Mouse (Mus musculus) adrenal gland, adult 8-10 months (tissue): ENCODE measurements around the gene Ppil1. TPM values are rescaled to one million over a fixed set of nuclear protein-coding genes. Genes with fewer than 3 reads are reported as not detected.
"Not testable (repeated sequence)": the region's sequence is repeated elsewhere in the genome, so short reads cannot be mapped to it uniquely, and the experiment has no call there.

ENCODE experiments used
- DNase-seq: peaks from one replicate; pipeline ENCODE4 v3.0.0; 2022
- total RNA-seq, 4 experiments: library from RNA; stranded (reverse); gene quantifications; 2 replicates each; pipeline ENCODE4 v1.2.4; 2022

The Ppil1 gene
- total RNA-seq, 4 experiments from 2014 or later: 24.3 to 27.2 (median 25.8) TPM

DNA sequence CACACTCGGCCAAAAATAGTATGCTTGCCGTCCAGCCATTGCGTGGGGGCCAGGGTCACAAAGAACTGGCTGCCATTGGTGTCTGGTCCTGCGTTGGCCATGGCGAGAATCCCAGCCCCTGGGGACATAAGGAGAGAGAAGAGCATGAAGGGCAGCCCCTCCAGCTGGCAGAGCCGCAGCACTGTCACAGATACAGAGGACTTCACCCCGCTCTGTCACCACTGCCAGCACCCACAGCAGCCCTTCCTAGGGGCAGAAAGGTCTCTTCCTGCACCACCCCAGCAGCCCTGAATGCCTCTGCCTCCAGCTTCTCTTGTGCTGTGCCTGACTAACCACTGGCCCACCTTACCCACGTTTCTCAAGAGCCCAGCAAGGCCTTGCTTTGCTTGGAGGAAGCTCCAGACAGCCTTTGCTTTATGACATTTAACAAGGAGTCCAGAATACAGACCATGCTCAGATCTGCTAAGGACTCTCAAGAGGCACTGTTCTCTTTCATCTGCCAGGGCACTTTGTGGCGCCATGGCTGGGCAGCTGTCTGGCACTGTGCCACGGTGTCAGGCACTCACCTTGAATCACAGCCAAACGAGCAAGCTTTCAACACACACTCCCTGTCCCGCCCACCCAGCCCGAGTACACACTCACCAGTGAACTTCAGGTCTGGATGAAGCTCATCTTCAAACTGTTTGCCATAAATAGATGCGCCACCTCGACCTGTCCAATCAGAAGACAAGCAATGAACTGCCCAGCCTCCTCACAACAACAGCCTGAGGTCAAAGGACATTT, 12.2 kb downstream of the Ppil1 start:
- DNase-seq: peak; percentile 88

DNA sequence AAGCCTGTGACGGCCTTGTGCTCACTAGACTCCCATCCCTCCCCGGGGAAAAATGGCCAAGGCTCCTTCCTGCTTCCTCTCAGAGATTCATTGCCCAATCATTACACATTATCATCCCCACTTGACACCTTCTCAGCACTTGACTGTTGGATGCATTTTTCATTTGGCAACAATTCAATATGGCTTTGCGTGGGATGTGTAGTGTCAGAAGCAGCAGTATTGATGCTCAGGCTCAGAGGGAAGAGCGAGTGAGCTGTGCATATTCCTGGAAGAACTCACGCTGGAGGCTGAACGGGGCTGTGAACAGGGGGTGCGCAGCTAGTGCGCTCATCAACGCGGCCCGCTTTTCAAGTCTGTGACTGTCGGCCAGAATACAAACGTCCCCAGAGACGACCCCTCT, 13.0 kb downstream of the Ppil1 start:
- DNase-seq: not testable (repeated sequence)

DNA sequence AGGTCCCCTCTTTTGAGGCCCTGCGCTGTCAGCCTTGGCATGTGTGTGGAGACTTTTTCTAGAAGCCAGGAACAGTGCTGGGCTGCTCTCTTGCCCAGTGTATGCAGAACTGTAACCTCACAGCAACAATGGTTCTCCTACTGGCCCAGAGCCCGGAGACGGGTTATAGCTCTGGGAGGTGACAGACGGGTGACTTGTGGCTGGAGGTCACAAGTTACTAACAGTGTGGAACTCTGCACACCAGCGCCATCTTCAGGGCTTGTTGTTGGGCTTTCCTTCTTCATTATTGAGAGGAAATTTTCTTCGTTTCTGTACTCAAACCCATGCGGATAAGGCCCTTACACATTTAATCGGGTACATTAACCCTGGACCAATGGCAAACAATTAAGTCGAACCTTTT, 14.5 kb downstream of the Ppil1 start:
- DNase-seq: peak; percentile 64

DNA sequence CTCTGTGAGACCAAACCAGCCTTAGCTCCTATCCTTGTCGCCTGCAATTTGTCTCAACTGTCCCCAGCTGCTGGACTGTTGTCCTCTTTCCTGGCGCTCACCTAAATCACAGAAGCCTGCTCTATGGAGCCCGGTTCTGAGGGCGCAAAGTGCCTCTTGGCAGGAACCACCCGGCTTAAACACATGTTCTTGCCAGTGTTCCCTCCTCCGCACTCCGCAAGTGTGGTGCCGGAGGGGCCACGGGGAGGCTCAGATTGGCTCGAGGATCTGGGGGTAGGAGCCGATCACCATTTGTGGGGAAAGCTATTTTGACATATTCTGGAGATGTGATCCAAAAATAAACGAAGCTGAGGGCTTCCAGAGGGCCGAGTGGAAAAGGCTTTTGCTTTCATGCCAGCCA, 16.1 kb downstream of the Ppil1 start:
- DNase-seq: no peak

DNA sequence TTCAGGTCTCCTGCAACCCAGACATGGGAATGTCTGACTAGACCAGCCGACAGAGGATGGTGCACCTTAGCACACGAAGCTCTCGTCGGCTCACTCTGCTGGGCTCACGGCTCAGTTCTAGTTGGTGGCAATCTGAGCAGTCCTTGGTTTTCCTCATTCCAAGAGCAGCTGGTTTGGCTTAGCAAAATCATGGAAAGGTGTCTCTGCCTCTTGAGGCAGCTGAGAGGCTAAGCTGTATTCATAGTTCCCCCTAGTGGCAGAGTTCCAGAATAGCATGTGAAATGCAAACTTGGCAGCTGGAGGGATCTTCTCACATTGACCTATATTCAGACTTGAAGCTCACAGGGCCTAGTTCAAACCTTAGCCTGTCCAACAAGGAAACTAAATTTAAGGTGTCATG, 17.4 kb downstream of the Ppil1 start:
- DNase-seq: no peak

DNA sequence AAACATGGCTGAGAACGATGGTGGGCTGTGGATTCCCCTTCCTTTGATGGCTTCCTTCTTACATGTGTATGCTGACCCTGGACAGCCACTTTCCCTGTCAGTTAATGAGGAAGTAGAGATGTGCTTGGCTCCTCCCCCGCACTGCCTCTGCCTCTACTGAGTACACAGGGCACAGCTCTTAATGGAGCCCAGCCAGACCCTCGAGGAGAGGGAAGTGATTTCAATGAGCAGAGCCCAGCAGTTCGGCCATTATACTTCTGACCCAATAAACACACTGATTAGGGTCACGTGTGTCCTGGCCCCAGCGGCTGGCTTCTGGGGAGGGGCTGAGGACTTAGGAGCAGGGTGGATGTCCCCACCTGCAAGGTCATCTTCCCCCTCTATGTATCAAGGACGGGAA, 18.3 kb downstream of the Ppil1 start:
- no peak for DNase-seq

DNA sequence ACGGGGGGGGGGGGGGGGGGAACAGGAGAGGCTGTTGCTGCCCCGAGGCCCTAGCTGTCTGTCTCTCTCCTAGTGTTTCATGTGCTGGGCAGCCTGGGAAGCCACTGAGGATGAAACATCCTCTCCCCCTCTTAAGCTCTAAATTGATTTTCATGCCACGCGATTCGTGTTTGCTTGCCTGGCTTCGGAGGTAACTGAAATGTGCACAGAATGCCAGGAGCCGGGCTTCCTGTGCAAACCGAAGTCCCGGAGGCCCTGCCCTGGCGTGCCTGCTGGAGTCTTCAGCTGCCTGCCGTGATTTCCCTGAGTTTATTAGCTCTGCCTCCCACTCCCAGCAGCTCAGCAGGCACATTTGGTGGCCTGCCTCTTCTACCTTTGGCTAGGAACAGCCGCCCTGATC, 19.1 kb downstream of the Ppil1 start:
- DNase-seq: no peak

DNA sequence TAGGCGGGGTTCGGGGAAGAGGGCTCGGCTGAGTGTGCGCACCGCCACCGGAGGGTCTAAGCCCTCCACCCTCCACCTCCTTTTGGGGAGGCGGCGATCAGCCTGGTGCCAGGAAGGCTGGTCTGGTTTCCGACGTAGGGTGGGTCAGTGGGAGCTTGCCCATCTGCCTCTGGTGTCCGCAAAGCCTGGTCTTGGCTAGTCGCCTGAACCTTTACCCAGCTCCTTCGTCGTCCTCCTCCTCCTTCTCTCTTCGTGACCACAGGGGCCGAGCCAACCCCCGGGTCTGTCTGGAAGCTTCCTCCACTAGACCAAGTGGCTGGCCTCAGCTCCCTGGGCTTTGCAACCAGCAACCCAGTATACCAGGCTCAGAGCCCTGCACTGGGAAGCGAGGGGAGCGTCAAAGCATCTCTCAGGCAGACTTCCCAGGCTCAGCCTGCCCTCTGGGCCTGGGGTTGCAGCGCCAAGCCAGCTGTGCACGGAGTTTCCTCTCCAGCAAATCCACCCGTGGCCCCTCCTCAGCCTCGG, 25.5 kb downstream of the Ppil1 start:
- DNase-seq: no peak

DNA sequence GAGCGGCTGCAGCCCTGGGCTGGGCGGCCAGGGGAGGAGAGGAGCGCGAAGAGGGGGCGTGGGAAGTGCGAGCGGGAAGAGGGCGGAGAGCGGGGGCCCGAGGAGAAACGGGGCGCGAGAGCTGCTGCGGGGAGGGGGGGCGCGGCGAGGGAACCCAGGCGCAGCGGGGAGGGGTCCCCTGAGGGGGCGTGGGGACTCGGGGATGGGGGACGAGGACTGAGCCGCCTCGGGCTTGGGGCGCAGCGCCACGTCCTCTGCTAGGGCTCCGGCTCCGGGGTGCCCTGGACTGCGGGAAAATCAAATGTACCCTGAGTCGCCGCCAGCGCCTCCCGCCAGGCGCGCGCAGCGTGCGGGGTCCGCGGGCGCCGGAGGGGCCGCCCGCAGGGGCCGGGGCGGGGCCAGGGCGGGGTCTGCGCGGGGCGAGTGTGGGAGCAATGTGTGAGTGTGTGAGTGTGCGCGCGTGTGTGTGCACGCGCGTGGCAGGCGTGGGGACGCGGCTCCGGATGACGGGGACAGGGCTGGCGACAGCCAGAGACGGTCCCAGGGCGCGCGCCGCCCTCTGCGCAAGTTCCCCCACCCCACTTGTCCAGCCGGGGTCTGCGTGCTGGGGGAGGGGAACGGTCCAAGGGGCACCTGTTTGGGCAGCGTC, 26.1 kb downstream of the Ppil1 start, which contains the start of gene Cpne5:
Cpne5 (minus strand) TSS at position 396 of the 649 bp plus-strand sequence.
- no peak for DNase-seq

DNA sequence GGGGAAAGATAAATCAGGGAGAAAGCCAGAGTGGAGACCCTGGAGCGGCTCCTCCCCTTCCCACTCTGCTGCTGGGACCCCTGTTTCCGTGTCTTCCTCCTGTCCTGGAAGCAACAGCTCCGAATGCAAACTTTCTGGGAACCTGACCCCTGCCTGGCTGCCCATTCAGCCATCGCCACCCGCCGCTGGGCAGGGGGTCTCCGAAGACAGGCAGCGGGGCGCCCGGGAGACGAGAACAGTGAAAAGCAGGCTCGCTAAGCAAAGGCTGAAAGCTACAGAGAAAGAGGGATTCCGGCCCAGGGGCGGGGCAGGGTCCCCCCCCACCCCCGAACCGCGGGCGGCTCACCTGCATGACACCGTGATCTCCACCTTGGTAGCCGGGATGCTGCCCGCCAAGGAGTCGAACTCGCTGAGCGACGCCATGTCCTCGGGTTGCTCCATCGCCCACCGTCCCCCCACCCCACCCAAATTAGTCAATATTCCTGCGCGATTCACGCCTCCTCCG, 26.7 kb downstream of the Ppil1 start:
- DNase-seq: no peak

DNA sequence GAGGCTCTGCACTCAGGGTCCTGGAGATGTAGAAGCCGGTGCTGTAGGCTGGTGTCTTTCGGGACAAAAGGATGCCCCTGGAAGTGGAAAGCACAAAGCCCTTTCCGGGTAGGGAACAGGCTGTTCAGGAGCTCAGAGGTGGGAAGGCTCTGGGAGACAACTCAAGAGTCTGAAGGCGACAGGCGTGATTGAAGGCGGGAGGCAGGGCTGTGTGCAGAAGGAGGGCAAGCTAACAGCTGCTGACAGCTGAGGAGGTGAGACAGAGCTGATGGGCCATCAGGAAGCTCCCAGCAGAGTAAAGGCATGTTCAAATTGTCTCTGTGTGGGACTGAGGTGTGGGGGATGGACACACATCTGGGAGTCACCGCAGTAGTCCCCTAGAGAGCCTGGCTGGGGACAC, 27.9 kb downstream of the Ppil1 start:
- DNase-seq: no peak

DNA sequence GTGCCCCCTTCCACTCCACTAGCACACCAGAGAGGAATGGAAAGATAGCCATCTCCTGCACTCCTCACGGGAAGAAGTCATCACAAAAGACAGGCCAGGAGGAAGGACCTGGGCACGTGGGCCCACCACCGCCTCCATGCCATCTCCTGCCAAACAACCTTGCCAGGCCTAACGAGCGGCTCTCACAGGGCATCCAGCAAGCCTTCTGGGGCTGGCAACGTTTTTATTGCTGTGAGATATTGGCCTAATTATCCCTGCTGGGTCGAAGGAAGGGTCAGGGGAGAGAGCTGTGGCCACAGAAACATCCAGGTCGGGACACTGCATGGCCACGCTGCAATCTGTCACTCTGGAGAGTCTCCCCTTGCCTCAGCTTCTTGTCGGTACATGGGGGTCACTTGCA, 32.9 kb downstream of the Ppil1 start:
- no peak for DNase-seq

DNA sequence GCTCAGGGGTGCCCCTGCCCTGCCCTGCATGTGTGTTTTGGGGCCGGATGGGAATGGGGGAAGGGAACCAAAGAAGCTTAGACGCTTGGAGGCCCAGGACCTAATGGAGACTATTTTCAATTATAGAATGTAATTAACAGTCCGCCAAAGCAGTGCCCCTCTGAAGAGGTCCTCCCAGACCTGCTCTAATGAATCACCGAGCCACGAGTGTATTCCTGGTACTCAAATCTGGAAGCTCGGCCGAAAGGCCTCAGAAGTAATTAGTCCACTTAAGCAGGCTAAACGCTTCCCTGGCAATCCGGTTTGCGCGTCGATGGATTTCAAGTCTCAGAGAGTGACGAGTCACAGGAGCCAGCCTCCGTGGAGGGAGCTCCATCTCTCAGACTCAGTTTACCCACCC, 43.4 kb downstream of the Ppil1 start:
- no peak for DNase-seq

DNA sequence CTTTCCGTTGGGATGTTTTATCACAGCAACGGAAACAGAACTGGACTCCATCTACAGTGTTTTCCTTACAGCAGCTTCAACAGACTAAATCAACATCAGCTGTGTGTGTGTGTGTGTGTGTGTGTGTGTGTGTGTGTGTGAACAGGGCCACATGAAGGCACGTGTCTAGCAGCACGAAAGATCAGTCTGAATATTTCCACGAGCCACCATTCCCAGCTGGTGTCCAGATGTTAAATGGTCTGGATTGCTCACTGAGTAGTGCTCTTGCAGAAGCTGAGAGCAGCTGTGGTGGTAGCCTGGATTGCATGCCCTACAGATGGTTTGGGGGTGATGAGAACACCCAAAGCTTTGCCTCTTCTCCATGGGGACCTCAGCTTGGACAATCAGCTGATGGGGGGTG, 46.0 kb downstream of the Ppil1 start:
- no peak for DNase-seq

DNA sequence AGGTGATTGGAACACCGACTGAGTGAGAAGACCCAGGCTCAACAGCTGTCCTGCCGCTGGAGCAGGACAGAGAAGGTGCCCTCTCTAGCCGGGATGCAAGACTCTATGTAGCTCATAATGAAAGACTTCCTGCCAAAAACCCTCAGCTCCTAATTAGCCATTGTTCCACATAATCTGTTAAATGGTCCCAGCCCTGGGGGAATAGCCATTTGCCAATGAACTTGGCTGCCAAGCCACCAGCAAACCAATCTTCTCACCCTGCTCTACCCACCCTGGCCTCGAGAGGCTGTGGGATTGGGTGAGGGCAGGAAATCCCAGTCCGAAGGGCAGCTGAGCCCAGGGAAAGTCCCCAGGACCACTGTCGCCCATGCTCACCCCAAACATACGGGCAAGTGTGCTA, 47.9 kb downstream of the Ppil1 start:
- DNase-seq: no peak

DNA sequence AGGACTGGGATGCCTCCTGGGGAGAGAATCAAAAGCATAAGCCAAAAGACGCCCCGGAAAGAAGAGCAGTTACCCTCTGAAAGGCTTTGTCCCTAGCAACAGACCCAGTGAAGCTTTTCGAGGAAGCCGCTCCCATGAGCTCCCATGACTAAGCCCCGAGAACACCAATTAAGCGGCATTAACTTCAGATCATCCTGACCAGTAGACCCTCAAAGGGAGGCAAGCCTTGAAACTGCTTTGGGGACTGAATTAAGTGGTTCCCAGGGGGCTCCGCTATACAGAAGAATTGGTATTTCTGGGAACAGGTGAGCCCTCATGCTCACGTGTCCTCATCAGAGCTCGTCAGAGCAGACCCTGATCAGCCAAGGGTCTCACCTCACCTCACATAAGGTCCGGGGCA, 49.3 kb downstream of the Ppil1 start:
- DNase-seq: no peak

DNA sequence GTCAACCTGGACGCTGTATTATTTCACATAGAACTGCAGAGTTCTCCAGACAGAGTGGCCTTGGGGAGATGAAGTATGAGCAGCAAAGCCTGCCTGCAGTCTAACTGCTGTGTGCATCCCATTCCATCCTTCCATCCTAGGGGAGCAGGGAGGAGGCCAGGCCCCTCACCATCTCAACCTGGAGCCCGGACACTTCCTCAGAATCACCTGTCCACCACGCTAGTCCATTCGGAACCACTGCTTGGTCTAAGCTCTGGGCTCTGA, 49.9 kb downstream of the Ppil1 start:
- DNase-seq: no peak

DNA sequence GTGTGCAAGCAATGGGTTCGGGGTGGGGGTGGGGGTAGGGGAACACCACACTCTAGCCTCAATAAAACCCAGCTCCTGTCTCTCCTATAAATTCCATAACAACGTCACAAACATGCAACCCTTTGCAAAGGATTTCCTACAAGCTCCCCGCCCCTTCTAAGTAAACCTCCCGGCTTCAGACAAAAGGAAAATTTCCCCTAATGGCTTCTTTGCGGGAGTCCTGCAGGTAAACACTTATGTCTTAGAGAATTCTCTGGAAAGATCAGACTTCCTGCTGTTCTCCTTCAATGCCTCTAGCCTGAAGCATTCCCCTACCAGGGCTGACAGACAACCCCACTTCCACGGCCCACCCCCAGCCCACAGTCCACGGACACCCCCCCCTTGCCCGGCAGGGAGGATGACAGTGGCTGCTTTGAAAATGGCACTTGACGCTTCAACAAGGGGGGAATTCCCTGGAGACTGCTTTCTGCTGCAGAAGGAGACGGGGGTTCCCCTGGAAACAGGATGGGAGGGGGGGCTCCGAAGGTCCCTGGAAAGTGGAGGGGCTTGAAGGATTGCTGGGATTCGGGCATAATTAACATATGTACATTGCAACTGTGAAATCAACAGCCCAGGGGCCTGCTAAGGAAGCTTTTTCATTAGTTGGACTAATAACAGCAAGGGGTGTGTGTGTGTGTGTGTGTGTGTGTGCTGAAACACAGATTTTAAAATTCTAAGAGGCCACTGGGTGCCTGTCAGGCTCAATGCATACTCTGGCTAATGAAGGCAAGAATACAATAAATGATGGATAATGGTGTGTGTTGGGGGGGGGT, 50.4 kb downstream of the Ppil1 start:
- DNase-seq: no peak

DNA sequence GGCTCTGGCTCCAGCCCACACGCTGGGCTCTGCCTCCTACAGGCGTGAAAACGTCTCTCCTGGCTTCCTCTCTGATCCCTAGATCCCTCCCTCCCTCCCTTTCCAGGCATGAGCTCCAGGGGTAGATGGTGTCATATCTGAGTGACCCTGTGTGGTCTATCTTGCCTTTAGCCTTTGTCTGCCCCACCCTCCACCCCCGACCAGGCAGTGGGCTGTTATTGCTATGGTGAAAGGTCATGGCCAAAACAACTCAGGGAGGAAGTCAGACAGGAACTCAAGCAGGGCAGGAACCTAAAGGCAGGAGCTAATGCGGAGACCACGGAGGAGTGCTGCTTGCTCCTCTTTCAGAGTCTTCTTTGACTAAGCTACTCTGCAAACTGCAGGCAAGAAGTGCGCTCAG, 52.1 kb downstream of the Ppil1 start:
- no peak for DNase-seq

DNA sequence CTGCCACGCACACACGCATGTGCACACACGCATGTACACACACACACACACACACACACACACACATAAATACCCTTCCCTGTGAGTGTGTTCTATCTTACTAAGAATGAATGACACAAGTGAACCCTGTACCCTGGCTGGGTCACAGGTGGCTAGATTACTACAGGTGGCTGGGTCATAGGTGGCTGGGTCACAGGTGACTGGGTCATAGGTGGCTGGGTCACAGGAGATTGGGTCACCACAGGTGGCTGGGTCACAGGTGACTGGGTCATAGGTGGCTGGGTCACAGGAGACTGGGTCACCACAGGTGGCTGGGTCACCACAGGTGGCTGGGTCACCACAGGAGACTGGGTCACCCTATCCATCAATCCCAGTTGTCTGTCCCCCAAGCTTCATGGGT, 53.9 kb downstream of the Ppil1 start:
- no peak for DNase-seq

DNA sequence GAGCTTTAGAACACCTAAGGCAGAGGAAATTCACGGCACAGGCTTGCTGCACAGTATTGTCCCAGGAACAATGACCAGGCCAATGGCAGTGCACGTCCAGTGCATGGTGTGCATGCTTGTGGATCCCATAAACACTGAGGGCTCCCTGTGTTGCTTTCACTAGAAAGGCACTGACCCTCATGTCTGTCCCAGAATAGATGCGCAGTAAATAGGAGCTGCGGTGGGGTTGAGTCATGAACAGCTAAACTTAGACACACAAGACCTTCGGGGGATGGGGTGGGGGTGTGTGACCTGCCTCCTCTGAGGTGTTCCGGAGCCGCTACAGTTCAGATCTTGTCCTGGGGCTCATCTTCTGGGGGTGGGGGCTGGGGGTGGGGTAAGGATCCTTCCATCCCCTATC, 57.9 kb downstream of the Ppil1 start:
- DNase-seq: no peak

DNA sequence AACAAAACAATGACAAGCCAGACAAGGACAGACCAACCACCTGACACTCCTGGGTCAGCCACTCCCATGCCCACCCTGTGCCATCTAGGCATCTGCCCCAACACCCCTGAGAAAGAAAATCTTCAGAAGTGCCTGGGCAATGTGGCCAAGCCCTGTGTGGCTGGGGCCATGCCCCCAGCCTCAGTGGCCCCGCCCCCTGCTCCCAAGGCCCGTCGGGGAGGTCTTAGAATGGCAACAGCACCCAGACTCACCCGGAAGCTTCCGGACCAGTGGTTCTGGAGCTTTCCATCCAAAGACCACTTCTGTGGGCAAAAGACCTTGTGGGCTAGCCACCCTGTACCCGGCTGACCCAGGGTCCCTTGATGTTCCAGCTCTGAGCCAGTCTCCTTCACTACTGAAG, 61.4 kb downstream of the Ppil1 start:
- DNase-seq: no peak
